In the genomic region with DNA sequence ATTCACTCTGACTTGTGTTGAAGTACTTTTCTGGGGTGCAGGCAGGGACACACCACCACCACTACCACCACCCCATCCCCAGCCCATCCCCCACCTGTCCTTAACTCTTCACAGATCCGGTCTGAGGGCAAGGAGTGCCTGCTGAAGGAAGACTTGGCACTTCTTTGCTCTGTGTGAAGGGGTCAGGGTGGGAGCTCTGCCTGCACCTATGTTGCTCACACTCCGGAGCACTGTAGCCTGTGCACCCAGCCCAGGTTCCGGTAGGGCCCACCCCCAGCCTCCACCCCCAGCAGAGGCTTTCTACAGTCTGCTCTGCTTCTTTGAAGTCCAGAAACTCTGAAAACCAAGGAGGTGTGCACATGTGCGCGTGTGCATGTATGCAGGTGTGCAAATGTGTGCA, we compare ENCODE assay signal across 18 mouse cellular contexts. TPM values are rescaled to one million over a fixed set of nuclear protein-coding genes. Genes with fewer than 3 reads are reported as not detected.
DNase-seq lines count a peak whose midpoint lies in the region; ATAC-seq lines count a peak whose summit lies in the region.
"Had no signal": no experiment of that assay in that cellular context is flagged by ENCODE, and none has a peak within 500 bp of the region (broad histone marks: within the 10 kb centered on the region; RNA-seq: fewer than 3 reads in every experiment).

No protein-coding gene starts in this region.

- peaks cover 13% of the 10 kb centered on the region; the same call in 1 of the 2 replicates for H3K27me3 ChIP-seq in kidney, embryonic 15.5 days
- no peaks in the 10 kb centered on the region for H3K27me3 ChIP-seq in limb, embryonic 11.5 days (ENCODE audit: control insufficient read depth, insufficient read depth, low read length)
- peaks cover 14% of the 10 kb centered on the region for H3K27me3 ChIP-seq in intestine, embryonic 15.5 days (replicated peaks)
- H3K27me3 ChIP-seq: heart, embryonic 15.5 days had no signal

- H3K36me3 ChIP-seq in kidney, embryonic 15.5 days: no peaks in the 10 kb centered on the region
- no peaks in the 10 kb centered on the region for H3K36me3 ChIP-seq in limb, embryonic 11.5 days (ENCODE audit: control insufficient read depth, insufficient read depth, low read length)
- H3K36me3 ChIP-seq in intestine, embryonic 15.5 days: no peaks in the 10 kb centered on the region
- H3K36me3 ChIP-seq: embryonic facial prominence, embryonic 15.5 days; heart, embryonic 15.5 days had no signal

- 60% methylated on average over 5 of the region's 5 CpGs for WGBS in kidney, embryonic 15.5 days
- 53% methylated on average over 5 of the region's 5 CpGs for WGBS in limb, embryonic 11.5 days
- WGBS in intestine, embryonic 15.5 days: 58% methylated on average over 5 of the region's 5 CpGs

- peak; percentile 57; the same call in 1 of the 2 replicates for ATAC-seq in kidney, embryonic 15.5 days (replicated peaks; ENCODE audit: low FRiP score)
- ATAC-seq in limb, embryonic 11.5 days (ENCODE audit: insufficient number of reproducible peaks, low FRiP score, low TSS enrichment, low read depth): 0 out of 2 replicates have a peak, but pooled peaks have one; percentile 27
- ATAC-seq in intestine, embryonic 15.5 days: no peak
- ATAC-seq: forebrain, embryonic 16.5 days; inflammation-experienced regulatory T-cells, adult 6 months had no signal

- H3K27ac ChIP-seq in kidney, embryonic 15.5 days: no peak overlapping the region
- 0 out of 2 replicates have a peak overlapping the region, but pooled peaks have one; percentile 23 for H3K27ac ChIP-seq in limb, embryonic 11.5 days (replicated peaks; ENCODE audit: low read depth, low read length)
- H3K27ac ChIP-seq in intestine, embryonic 15.5 days: no peak overlapping the region
- H3K27ac ChIP-seq: embryonic facial prominence, embryonic 15.5 days; heart, embryonic 15.5 days; liver, embryonic 14.5 days had no signal

- no peak overlapping the region for H3K4me3 ChIP-seq in kidney, embryonic 15.5 days (replicated peaks)
- H3K4me3 ChIP-seq in limb, embryonic 11.5 days (ENCODE audit: low read depth, low read length): no peak overlapping the region
- H3K4me3 ChIP-seq in intestine, embryonic 15.5 days (replicated peaks): no peak overlapping the region
- H3K4me3 ChIP-seq: embryonic facial prominence, embryonic 15.5 days; heart, embryonic 15.5 days had no signal

- no peak overlapping the region for H3K9ac ChIP-seq in kidney, embryonic 15.5 days
- H3K9ac ChIP-seq in limb, embryonic 11.5 days (ENCODE audit: low read length): peak overlapping the region; percentile 24; the same call in 1 of the 2 replicates
- H3K9ac ChIP-seq in intestine, embryonic 15.5 days: no peak overlapping the region
- H3K9ac ChIP-seq: embryonic facial prominence, embryonic 15.5 days; heart, embryonic 15.5 days; liver, embryonic 14.5 days had no signal

- peaks cover 28% of the 10 kb centered on the region for H3K4me1 ChIP-seq in kidney, embryonic 15.5 days
- H3K4me1 ChIP-seq in limb, embryonic 11.5 days (ENCODE audit: control insufficient read depth, insufficient read depth, low read length): peaks cover 37% of the 10 kb centered on the region
- peaks cover 23% of the 10 kb centered on the region for H3K4me1 ChIP-seq in intestine, embryonic 15.5 days (replicated peaks)

- no peak overlapping the region for H3K4me2 ChIP-seq in kidney, embryonic 15.5 days
- H3K4me2 ChIP-seq in limb, embryonic 11.5 days (ENCODE audit: low read depth, severe bottlenecking): no peak overlapping the region
- no peak overlapping the region for H3K4me2 ChIP-seq in intestine, embryonic 15.5 days (replicated peaks)
- H3K4me2 ChIP-seq: embryonic facial prominence, embryonic 15.5 days; heart, embryonic 15.5 days had no signal

- DNase-seq in kidney, postnatal 36 days: no peak
- peak; percentile 34 for DNase-seq in thymus, postnatal 14 days
- DNase-seq in thymus, postnatal 10 days (ENCODE audit: low spot score in 2 of 2): no peak
- no peak for DNase-seq in limb, embryonic 11.5 days (ENCODE audit: low spot score)
- no peak for DNase-seq in B cell, adult 2 months
- DNase-seq: adrenal gland, adult 8-10 months; cerebellum, adult 9-11 months; gastrocnemius, postnatal 36 days; kidney, adult 8-10 months; lung, postnatal 10 days; right cerebral cortex, adult 18-20 months had no signal

- H3K9me3 ChIP-seq in kidney, embryonic 15.5 days (replicated peaks): no peaks in the 10 kb centered on the region
- no peaks in the 10 kb centered on the region for H3K9me3 ChIP-seq in limb, embryonic 11.5 days (ENCODE audit: control insufficient read depth, low read length)
- H3K9me3 ChIP-seq in intestine, embryonic 15.5 days: no peaks in the 10 kb centered on the region
- H3K9me3 ChIP-seq: embryonic facial prominence, embryonic 15.5 days; heart, embryonic 15.5 days had no signal

RNA-seq across cellular contexts. Expression of a gene that starts 44.8 kb away (rescaled TPM):
- polyA plus RNA-seq in kidney, embryonic 15.5 days (2015; fragmentation: Nextera tagmentation; extraction: Ambion mirVana): 18.5 and 18.9 TPM in 2 replicates
- 22.3 and 22.9 TPM in 2 replicates for polyA plus RNA-seq in limb, embryonic 11.5 days (2014; fragmentation: Nextera tagmentation; extraction: Ambion mirVana)
- polyA plus RNA-seq in intestine, embryonic 15.5 days (2015; fragmentation: Nextera tagmentation; extraction: Ambion mirVana): 9.4 and 9.6 TPM in 2 replicates
- polyA plus RNA-seq: inflammation-experienced regulatory T-cells, adult 6 months had no signal
